Mouse (Mus musculus) cerebellum, adult 18-20 months (tissue): ENCODE measurements around the gene Xpo6.

Experiments used
- DNase-seq, 2 experiments: peaks; one replicate each; pipeline ENCODE4 v3.0.0; 2021

Xpo6 gene

GRCm38 (mm10) chr7:126119819-126120218 is 80.5 kb downstream of the Xpo6 start:
- DNase-seq = no peak

DNA sequence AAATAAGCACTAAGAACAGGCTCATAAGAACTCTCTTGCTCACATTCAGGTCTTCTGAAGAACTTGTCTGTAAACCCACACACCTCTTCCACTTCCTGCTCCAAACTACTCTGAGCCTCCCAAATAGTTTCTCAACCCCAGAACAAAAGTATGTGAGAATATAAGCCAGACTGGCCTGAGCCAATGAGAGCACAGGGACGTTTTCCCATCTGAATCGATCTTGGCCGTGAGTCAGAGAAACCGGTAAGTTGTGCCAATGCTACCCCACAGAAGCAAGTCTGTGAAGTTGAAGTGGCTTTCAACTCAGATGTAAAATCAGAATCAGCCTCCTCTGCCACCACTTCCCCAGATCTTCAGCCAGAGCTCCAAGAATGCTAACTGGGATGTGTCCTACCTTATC is 87.0 kb downstream of the Xpo6 start:
- no peak for DNase-seq

- DNase-seq = no peak
These were observed 89.1 kb downstream of the Xpo6 start for GRCm38 (mm10) chr7:126111230-126111629.

GRCm38 (mm10) chr7:126109898-126110297 is 90.4 kb downstream of the Xpo6 start:
- DNase-seq = no peak

- DNase-seq = no peak
These were observed 99.9 kb downstream of the Xpo6 start for GRCm38 (mm10) chr7:126100440-126100839.

DNA sequence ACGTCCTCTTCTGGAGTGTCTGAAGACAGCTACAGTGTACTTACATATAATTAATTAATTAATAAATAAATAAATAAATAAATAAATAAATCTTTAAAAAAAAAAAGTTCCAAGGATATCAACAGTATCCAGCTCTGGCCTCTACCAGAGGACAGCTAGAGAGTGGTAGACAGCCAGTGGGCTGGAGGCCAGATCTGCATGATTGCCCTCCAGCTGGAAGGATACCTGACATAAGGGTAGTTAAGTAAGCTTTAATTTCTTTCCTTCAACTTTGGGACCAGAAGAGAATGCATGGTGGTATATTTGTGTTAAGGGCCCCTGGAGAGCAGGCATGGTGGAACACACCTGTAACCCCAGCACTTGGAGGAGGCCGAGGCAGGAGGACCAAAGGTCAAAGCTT is 100.5 kb downstream of the Xpo6 start:
- DNase-seq = no peak

- DNase-seq = no peak
These were observed 101.0 kb downstream of the Xpo6 start for GRCm38 (mm10) chr7:126099163-126099775.

DNA sequence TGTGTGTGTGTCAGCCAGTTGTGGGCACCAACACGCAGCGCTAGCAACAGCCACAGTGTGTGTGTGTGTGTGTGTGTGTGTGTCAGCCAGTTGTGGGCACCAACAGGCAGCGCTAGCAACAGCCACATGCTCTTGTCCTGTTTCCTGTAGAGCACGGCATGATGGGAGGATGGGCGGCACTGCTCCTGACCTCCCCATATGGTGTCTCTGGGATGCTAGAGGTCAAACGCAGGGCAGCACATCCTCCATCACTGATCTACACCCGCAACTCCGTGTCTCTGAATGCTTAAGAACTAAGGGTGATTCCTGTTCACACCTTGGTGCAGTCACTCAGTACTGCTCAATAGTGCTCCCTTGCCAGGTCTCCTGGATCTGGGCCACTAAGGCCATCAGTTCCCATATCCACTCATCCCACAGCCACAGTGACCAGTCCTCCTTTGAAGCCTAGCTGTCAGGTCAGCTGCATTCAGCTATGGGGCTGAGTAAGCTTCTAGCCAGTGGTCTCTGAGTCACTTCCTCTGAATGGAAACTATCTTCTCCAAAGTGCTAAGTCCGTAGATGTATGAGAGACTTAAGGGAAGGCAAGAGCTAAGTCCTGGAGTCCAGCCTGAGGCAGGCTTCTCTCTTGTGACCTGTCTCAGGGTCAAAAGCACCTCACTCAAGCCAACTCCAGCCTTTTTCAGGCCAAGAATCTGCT is 102.9 kb downstream of the Xpo6 start:
- DNase-seq = no peak

DNA sequence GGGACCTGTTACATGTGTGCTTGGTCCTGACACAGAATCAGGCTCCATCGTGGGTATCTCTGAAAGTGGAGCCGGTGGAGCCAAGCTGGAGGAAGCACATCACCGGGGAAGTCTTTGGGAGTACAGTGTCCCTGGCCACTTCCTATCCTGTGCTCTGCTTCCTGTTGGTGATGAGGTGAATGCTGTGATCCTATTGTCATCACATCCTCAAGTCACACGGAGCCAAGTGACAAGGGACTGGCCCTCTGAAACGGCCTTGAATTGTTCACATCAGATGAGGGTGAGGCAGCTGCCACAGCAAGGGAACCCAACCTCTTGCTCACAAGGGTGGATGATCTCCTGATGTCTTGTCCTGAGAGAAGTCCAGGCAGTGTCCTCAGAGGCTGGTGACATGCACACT is 103.7 kb downstream of the Xpo6 start:
- no peak for DNase-seq

DNA sequence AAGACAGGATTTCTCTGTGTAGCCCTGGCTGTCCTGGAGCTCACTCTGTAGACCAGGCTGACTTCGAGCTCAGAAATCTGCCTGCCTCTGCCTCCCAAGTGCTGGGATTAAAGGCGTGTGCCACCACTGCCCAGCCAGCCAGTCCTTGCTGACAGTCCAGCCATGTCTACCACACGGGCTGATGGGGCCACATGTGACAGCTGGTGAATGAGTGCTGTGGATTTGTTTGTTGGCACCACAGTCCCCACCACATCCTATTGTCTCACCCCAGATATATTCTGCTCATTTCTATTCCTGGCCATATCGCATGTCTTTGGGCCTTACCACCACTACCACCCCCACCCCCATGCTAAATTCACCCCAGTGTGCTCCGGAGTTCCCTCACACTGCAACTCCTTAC is 105.6 kb downstream of the Xpo6 start:
- DNase-seq = no peak

- no peak for DNase-seq
These were observed 107.1 kb downstream of the Xpo6 start for GRCm38 (mm10) chr7:126093162-126093561.

GRCm38 (mm10) chr7:126089782-126090181 is 110.5 kb downstream of the Xpo6 start:
- peak; percentile 67 to 72 for DNase-seq

- DNase-seq = peak; percentile 32 to 47
These were observed 112.1 kb downstream of the Xpo6 start for GRCm38 (mm10) chr7:126088155-126088554.

DNA sequence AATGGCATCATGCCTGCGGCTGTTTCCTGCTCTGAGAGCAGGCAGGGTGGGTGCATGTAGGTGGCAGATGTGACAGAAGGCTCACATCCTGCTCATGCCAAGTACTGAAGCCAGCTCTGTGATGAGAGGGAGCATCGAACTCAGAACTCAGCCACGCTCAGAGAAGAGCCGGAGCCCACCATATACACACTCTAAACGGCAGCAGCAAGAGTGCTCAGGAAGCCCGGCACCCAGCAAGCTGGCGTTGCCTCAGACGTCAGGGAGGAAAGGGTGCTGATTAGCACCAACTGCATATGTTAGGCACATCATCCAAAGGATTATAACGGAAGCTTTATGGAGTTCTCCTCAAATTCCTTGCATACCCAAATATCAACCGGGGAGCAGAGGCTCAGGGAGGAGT is 112.7 kb downstream of the Xpo6 start:
- no peak for DNase-seq

GRCm38 (mm10) chr7:126086321-126086741 is 114.0 kb downstream of the Xpo6 start:
- no peak for DNase-seq

GRCm38 (mm10) chr7:126085154-126085553 is 115.1 kb downstream of the Xpo6 start:
- no peak for DNase-seq

DNA sequence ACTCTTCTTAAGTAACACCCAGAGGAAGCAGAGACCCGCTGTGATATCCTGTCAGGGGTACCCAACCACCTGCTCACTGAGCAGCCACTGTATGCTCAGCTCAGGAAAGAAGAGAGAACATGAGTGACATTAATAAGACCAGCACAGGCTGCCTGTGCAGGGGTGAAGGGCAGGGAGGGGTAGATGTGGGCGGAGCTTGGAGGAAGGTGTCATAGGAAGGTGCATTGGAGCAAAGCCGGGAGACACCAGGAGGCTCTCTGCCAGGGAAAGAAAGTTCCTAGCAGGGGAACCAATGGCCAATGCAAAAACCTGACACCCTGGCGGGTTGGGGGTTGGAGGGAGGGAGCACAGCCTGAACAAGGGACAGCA is 116.3 kb downstream of the Xpo6 start:
- no peak for DNase-seq

- no peak for DNase-seq
These were observed 116.8 kb downstream of the Xpo6 start for GRCm38 (mm10) chr7:126083341-126083979.

DNA sequence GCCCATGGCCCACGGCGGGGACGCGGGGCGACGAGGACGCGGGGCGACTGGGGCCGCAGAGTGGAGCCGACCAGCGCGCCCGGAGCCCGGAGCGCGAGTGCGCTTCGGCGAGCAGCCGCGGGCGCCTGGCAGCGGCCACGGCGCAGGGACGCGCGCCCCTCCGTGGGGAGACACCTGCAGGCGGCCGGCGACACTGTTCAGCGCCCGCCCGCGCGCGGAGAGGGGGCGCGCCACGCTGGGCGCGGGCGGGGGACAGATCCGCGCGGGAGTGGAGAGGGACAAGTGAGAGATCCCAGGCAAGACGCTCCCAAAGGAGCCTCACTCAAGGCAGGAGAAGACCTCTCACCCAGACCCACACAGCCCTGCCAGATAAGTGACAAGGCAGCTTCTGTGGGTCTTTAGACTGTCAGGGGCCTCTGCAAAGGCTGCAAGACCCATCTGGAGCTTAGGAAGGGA is 118.0 kb downstream of the Xpo6 start, which contains the start of gene Gsg1l:
TSS of gene Gsg1l (minus strand) at position 126 of the 456 bp plus-strand sequence.
- DNase-seq = peak; percentile 25 to 64

- DNase-seq = peak; percentile 41 to 67
These were observed 118.5 kb downstream of the Xpo6 start for GRCm38 (mm10) chr7:126081727-126082285.

GRCm38 (mm10) chr7:126080949-126081654 is 119.2 kb downstream of the Xpo6 start:
- no peak for DNase-seq

DNA sequence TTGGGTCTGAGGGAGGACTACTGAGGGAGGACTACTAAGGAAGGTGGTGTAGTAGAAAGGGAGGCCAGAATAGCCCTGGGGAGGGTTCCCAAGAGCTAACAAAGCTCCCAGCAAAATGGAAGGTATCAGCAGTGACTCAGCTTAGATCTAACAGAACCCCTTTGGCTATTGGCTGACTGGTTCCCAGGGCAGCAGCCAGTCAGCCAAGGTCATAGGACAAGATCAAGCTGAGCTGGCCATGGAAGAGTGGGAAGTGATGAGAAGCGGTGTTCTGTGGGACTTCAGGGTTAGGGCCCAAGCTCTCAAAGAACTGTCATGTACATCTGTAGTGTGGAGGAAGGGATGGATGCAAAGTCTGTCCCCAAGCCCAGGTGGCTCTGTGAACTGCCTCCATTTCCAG is 123.4 kb downstream of the Xpo6 start:
- DNase-seq = no peak

- no peak for DNase-seq
These were observed 125.2 kb downstream of the Xpo6 start for GRCm38 (mm10) chr7:126075058-126075457.
